Mouse (Mus musculus) neural tube, embryonic 14.5 days (tissue): ENCODE measurements around the gene 5430427O19Rik. TPM values are rescaled to one million over a fixed set of nuclear protein-coding genes. Genes with fewer than 3 reads are reported as not detected.

Experiments used
- ATAC-seq: fragments of 200-750 bp; cut with Nextera tagmentation; 2 replicates; pipeline ENCODE4 v1.8.0; 2017; ENCODE audit warnings: low read depth, mild to moderate bottlenecking, moderate TSS enrichment, moderate library complexity
- H3K27ac ChIP-seq: fragments of 300-500 bp; sonication (generic); 2 replicates; pipeline ENCODE4 v1.5.1; 2014; ENCODE audit warnings: low read depth, mild to moderate bottlenecking, control low read depth, low read length, moderate library complexity, mixed read lengths
- H3K27me3 ChIP-seq: fragments of 300-500 bp; sonication (generic); 2 replicates; pipeline ENCODE4 v1.6.1; 2014; ENCODE audit warnings: low read length; ENCODE audit not compliant: control insufficient read depth, insufficient read depth
- H3K36me3 ChIP-seq: fragments of 300-500 bp; sonication (generic); 2 replicates; pipeline ENCODE4 v1.6.1; 2014; ENCODE audit warnings: low read length, mixed read lengths; ENCODE audit not compliant: control insufficient read depth, insufficient read depth
- H3K4me1 ChIP-seq: fragments of 300-500 bp; sonication (generic); 2 replicates; pipeline ENCODE4 v1.6.1; 2014; ENCODE audit warnings: low read length; ENCODE audit not compliant: control insufficient read depth, insufficient read depth
- H3K4me2 ChIP-seq: fragments of 300-500 bp; sonication (generic); 2 replicates; pipeline ENCODE4 v1.6.1; 2014; ENCODE audit warnings: mild to moderate bottlenecking, low read depth, low read length, control low read depth
- H3K4me3 ChIP-seq: fragments of 300-500 bp; sonication (generic); 2 replicates; pipeline ENCODE4 v1.5.1; 2014; ENCODE audit warnings: low read depth, low read length, control low read depth, mixed read lengths
- H3K9ac ChIP-seq: fragments of 300-500 bp; sonication (generic); replicated peaks from 2 replicates; pipeline ENCODE4 v1.6.1; 2014; ENCODE audit warnings: low read depth, mild to moderate bottlenecking, control low read depth, low read length, mixed read lengths
- H3K9me3 ChIP-seq: fragments of 300-500 bp; sonication (generic); 2 replicates; pipeline ENCODE4 v1.6.1; 2016; ENCODE audit warnings: low read length; ENCODE audit not compliant: control insufficient read depth
- WGBS: fragments of 180-500 bp; shearing (Covaris S2); extraction: QIAGEN DNeasy Blood & Tissue Kit; methylation state at CpG from one replicate; pipeline ENCODE4 v1.1.7; 2014; 5-methylcytosine and 5-hydroxymethylcytosine counted together
- polyA plus RNA-seq: library from polyadenylated mRNA; unstranded; fragments of >200 nt; fragmentation: Nextera tagmentation; extraction: Ambion mirVana; gene quantifications from 2 replicates; pipeline ENCODE4 v1.2.1, GENCODE M21; 2014

Gene 5430427O19Rik
- polyA plus RNA-seq = not detected in 2 replicates

DNA sequence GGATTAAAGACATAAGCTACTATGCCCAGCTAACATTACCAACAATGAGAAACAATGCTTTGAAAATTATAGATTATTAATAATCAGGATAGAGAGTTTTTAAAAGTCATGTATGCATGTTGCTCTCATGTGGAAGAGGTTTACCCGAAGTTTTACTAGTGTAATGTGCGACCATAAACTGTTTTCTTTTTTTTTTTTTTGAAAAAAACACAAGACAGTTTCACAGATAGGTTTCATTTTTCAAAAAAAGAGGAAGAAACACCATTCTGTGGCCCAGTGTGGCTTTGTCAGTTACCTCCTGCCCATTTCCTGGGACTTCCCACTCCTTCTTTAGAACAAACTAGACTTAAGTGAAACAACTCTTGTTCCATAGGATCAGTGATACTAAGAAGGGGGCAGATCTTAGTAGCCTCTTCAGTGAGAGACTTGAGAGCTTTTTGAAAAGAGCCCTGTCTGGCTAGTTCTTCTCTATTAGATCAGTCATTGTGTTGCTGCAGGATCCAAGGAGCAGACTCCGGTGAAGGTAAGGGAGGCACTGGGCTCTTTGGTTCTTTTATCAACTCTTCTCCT, at the start of gene 5430427O19Rik:
TSS of gene 5430427O19Rik (plus strand) at position 441 of the 570 bp plus-strand sequence.
- no peak within 1 kb of the TSS for H3K9ac ChIP-seq
- no peaks in the 10 kb centered on the region for H3K36me3 ChIP-seq
- H3K27me3 ChIP-seq = no peaks in the 10 kb centered on the region
- H3K9me3 ChIP-seq = no peaks in the 10 kb centered on the region
- H3K27ac ChIP-seq = no peak within 1 kb of the TSS
- H3K4me2 ChIP-seq = no peak within 1 kb of the TSS
- no peak within 1 kb of the TSS for H3K4me3 ChIP-seq
- WGBS = 89% methylated on average over 3 of the region's 3 CpGs
- H3K4me1 ChIP-seq = no peaks in the 10 kb centered on the region
- ATAC-seq = no peak

GRCm38 (mm10) chrX:85827719-85828453, 42.3 kb upstream of the 5430427O19Rik start:
- no peaks in the 10 kb centered on the region for H3K4me1 ChIP-seq
- no peaks in the 10 kb centered on the region for H3K27me3 ChIP-seq
- H3K9ac ChIP-seq = no peak overlapping the region
- ATAC-seq = no peak
- 84% methylated on average over 3 of the region's 3 CpGs for WGBS
- H3K4me2 ChIP-seq = no peak overlapping the region
- no peaks in the 10 kb centered on the region for H3K9me3 ChIP-seq
- no peak overlapping the region for H3K4me3 ChIP-seq
- H3K36me3 ChIP-seq = no peaks in the 10 kb centered on the region
- no peak overlapping the region for H3K27ac ChIP-seq

GRCm38 (mm10) chrX:85829000-85829399, 41.2 kb upstream of the 5430427O19Rik start:
- H3K27me3 ChIP-seq = no peaks in the 10 kb centered on the region
- ATAC-seq = no peak
- H3K27ac ChIP-seq = no peak overlapping the region
- no peaks in the 10 kb centered on the region for H3K4me1 ChIP-seq
- H3K9ac ChIP-seq = no peak overlapping the region
- no peak overlapping the region for H3K4me3 ChIP-seq
- H3K9me3 ChIP-seq = no peaks in the 10 kb centered on the region
- H3K4me2 ChIP-seq = no peak overlapping the region
- no peaks in the 10 kb centered on the region for H3K36me3 ChIP-seq

DNA sequence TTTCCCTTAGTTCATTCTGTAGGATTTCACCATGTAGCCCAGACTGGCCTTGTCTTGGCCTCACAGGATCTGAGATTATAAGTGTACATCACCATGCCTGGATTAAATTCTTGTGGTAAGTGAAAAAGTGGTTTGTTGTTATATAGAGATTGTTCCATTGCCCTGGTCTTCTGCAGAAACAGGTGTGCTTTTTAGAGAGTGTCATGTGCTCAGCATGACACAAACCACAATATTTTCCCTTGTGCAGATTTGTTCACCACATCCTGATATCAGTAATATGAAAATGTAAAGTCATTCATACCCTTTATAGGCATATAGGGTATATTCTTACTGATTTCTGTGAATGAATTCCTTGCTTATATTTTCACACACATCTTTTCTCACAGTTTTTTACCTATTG, 31.0 kb upstream of the 5430427O19Rik start:
- no peak for ATAC-seq
- Histone ChIP-seq H3K27me3 (no peaks in the 10 kb centered on the region), H3K4me3 (no peak overlapping the region), H3K9me3 (no peaks in the 10 kb centered on the region), H3K9ac (no peak overlapping the region), H3K4me1 (no peaks in the 10 kb centered on the region), H3K4me2 (no peak overlapping the region), H3K36me3 (no peaks in the 10 kb centered on the region), H3K27ac (no peak overlapping the region)

DNA sequence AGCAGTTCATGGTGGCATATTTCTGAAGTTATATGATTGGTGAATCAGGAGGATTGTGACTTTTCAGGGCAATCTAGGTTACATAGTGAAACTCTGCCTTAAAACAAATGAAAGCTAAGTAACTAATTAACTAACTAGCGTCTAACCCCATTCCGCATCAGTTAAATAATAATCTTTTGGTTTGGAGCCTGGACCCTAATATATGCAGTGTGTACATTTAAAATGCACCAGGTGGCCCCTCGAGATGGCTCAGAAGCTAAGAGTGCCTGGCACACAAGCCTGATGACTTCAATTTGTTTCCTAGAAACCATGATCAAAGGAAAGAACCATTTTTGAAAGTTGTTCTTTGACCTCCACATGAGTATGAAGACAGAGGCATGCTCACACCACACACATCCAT, 14.2 kb upstream of the 5430427O19Rik start:
- Histone ChIP-seq H3K4me1 (no peaks in the 10 kb centered on the region), H3K9ac (no peak overlapping the region), H3K36me3 (no peaks in the 10 kb centered on the region), H3K9me3 (no peaks in the 10 kb centered on the region), H3K4me2 (no peak overlapping the region), H3K27me3 (no peaks in the 10 kb centered on the region), H3K27ac (no peak overlapping the region), H3K4me3 (no peak overlapping the region)
- ATAC-seq = no peak
- WGBS = 83% methylated on average over 3 of the region's 3 CpGs

DNA sequence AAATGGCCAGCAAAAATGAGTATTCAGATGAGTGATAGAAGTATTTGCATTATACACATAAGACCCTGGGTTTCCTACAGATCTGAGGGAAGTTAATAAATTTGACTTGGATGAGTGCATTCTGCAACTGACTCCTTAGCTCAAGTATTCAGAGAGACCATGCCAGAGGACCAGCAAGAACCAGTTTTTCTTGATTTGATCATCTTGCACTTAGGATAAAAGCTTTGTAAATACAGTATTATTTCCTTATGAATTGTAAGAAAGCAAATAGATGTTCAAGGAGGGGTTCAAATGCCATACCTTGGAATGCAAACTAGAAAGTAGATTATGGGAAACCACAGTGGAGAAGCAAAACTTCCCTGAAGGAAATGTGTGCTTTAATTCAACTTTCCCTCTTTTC, 13.0 kb upstream of the 5430427O19Rik start:
- H3K36me3 ChIP-seq = no peaks in the 10 kb centered on the region
- no peaks in the 10 kb centered on the region for H3K4me1 ChIP-seq
- H3K27me3 ChIP-seq = no peaks in the 10 kb centered on the region
- no peak overlapping the region for H3K27ac ChIP-seq
- H3K9ac ChIP-seq = no peak overlapping the region
- H3K4me3 ChIP-seq = no peak overlapping the region
- H3K4me2 ChIP-seq = no peak overlapping the region
- no peaks in the 10 kb centered on the region for H3K9me3 ChIP-seq
- no peak for ATAC-seq

DNA sequence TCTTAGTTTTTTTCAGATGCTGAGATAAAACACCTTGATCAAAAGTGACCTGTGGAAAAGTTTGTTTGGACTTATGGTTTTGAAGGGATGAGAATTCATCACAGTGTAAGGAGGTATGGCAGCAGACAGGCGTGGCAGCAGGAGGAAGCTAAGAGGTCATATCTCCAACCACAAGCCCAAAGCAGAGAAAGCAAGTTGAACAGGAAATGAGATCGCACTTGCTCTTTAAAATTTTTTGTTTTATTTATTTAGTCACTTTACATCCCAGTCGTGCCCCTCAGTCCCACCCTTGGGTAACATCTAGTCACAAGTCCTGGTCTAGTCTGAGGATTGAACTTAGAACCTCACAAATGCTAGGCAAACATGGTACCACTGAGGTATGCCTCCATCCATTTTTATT, 2.1 kb upstream of the 5430427O19Rik start:
- no peaks in the 10 kb centered on the region for H3K9me3 ChIP-seq
- H3K9ac ChIP-seq = no peak overlapping the region
- H3K36me3 ChIP-seq = no peaks in the 10 kb centered on the region
- 87% methylated on average over 3 of the region's 3 CpGs for WGBS
- no peak overlapping the region for H3K4me2 ChIP-seq
- H3K27me3 ChIP-seq = no peaks in the 10 kb centered on the region
- no peak for ATAC-seq
- no peaks in the 10 kb centered on the region for H3K4me1 ChIP-seq
- no peak overlapping the region for H3K4me3 ChIP-seq
- no peak overlapping the region for H3K27ac ChIP-seq

DNA sequence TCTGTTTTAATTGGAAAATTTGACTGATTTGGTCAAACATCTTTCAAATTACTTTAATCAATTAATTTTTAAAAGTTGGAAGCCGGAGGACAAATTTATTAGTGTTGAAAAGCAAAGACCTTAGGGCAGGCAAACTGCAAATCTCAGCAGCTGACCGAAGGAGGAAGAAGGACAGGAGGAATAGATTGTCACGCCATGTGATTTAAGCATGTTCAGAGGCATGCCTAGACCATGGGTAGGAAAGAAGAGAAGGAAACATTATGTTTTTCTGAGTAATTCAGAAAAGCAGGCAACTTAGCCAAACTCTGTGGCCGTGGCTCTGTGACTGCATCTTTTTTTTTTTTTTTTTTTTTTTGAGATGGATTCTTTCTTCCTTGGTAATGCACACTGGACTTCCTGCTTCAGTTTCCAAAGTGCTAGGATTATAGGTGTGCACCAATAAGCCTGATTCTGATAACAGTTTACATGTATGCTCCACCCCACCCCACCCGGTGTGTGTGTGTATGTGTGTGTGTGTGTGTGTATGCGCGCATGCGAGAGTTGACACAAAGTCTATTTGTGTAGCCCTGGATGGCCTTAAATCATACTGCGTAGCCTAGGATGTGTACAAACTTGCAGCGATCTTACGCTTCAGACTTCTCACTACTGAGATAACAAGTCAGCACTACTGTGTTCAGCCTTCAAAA, 1.4 kb downstream of the 5430427O19Rik start:
- H3K9me3 ChIP-seq = no peaks in the 10 kb centered on the region
- no peak for ATAC-seq
- 94% methylated on average over 11 of the region's 11 CpGs for WGBS
- no peaks in the 10 kb centered on the region for H3K36me3 ChIP-seq
- no peak overlapping the region for H3K27ac ChIP-seq
- no peak overlapping the region for H3K9ac ChIP-seq
- no peak overlapping the region for H3K4me2 ChIP-seq
- H3K27me3 ChIP-seq = no peaks in the 10 kb centered on the region
- no peak overlapping the region for H3K4me3 ChIP-seq
- H3K4me1 ChIP-seq = no peaks in the 10 kb centered on the region

DNA sequence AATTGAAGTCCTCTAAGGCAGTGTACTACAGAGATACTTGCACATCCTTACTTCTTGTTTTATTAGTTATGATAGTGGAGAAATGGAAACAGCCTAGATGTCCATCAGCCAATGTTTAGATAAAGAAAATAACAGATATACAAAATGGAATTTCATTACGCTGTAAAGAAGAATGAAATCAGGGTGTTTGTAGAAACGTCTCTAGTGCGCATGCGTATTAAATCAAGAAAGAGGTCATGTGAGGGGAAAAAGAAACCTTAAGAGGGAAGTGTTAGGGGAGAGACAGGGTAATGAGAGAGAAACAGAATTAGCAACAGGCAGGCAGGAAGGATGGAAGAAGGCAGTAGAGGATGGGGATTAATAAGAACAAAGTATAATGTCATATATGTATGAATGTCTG, 4.2 kb downstream of the 5430427O19Rik start:
- H3K36me3 ChIP-seq = no peaks in the 10 kb centered on the region
- no peak overlapping the region for H3K4me2 ChIP-seq
- no peak for ATAC-seq
- H3K9ac ChIP-seq = no peak overlapping the region
- H3K27me3 ChIP-seq = no peaks in the 10 kb centered on the region
- H3K27ac ChIP-seq = no peak overlapping the region
- no peaks in the 10 kb centered on the region for H3K9me3 ChIP-seq
- WGBS = 95% methylated on average over 4 of the region's 4 CpGs
- no peaks in the 10 kb centered on the region for H3K4me1 ChIP-seq
- no peak overlapping the region for H3K4me3 ChIP-seq
